In genomic region chr17:37046312-37047112, GRCm38 (mm10) we compare ENCODE assay signal across 8 mouse cellular contexts. TPM values are rescaled to one million over a fixed set of nuclear protein-coding genes. Genes with fewer than 3 reads are reported as not detected.
DNase-seq lines count a peak whose midpoint lies in the region; ATAC-seq and TF ChIP-seq lines count a peak whose summit lies in the region.

No protein-coding gene starts in this region.

- peak overlapping the region; percentile 44 for H3K27ac ChIP-seq in heart, adult 2 months
- no peak overlapping the region for H3K27ac ChIP-seq in kidney, adult 2 months (ENCODE audit: insufficient read depth, low read depth, low read length)
- peak overlapping the region; percentile 98 for H3K27ac ChIP-seq in midbrain, embryonic 16.5 days (ENCODE audit: low read length)
- H3K27ac ChIP-seq in thymus, adult 2 months (ENCODE audit: control insufficient read depth, insufficient read depth, low read length), result peak overlapping the region; percentile 54

- 0 out of 2 replicates have a peak, but pooled peaks cover 2% of the 10 kb centered on the region for H3K4me1 ChIP-seq in heart, adult 2 months (ENCODE audit: control insufficient read depth, insufficient read depth, low read length)
- no peaks in the 10 kb centered on the region; the same call in 1 of the 2 replicates for H3K4me1 ChIP-seq in kidney, adult 2 months (ENCODE audit: control insufficient read depth, insufficient read depth, low read length)
- peaks cover 27% of the 10 kb centered on the region for H3K4me1 ChIP-seq in midbrain, embryonic 16.5 days (ENCODE audit: control insufficient read depth, insufficient read depth, low read length)
- H3K4me1 ChIP-seq in thymus, adult 2 months (replicated peaks; ENCODE audit: control insufficient read depth, insufficient read depth, low read length), result peaks cover 30% of the 10 kb centered on the region

- 0 out of 2 replicates have a peak, but pooled peaks cover 2% of the 10 kb centered on the region for H3K27me3 ChIP-seq in heart, adult 2 months (ENCODE audit: control insufficient read depth, insufficient read depth, low read length)
- H3K27me3 ChIP-seq in kidney, adult 2 months (replicated peaks; ENCODE audit: control insufficient read depth, insufficient read depth, low read length), result no peaks in the 10 kb centered on the region
- no peaks in the 10 kb centered on the region for H3K27me3 ChIP-seq in midbrain, embryonic 16.5 days (ENCODE audit: control insufficient read depth, insufficient read depth, low read depth, low read length)
- H3K27me3 ChIP-seq in thymus, adult 2 months (ENCODE audit: control insufficient read depth, insufficient read depth, low read length), result peaks cover 7% of the 10 kb centered on the region

- intact Hi-C loops in heart, adult 2 months (cut with DNase I), result loop anchor here (2.0 to 5.0 kb wide), 4 partner anchors 50 to 209 kb away; partner anchors contain the start of genes Trim26, Trim40, Znrd1 and Znrd1as

- peak; percentile 50 for ATAC-seq in midbrain, embryonic 16.5 days

- no peak for TF ChIP-seq CTCF in heart, adult 2 months (IDR thresholded peaks at IDR 0.05)
- TF ChIP-seq CTCF in kidney, adult 2 months (conservative IDR thresholded peaks at IDR 0.05; ENCODE audit: insufficient read depth, insufficient read length, low read depth, low read length), result no peak
- TF ChIP-seq CTCF in thymus, adult 2 months (IDR thresholded peaks at IDR 0.05; ENCODE audit: borderline replicate concordance, control insufficient read depth, extremely low read depth, insufficient read depth, low read length, poor library complexity), result no peak

- no peaks in the 10 kb centered on the region for H3K9me3 ChIP-seq in midbrain, embryonic 16.5 days (replicated peaks; ENCODE audit: control insufficient read depth, low read length, poor library complexity, severe bottlenecking)

- H3K36me3 ChIP-seq in heart, adult 2 months (ENCODE audit: control insufficient read depth, insufficient read depth, low read length), result no peaks in the 10 kb centered on the region
- no peaks in the 10 kb centered on the region for H3K36me3 ChIP-seq in kidney, adult 2 months (ENCODE audit: control insufficient read depth, insufficient read depth, low read length)
- H3K36me3 ChIP-seq in midbrain, embryonic 16.5 days (ENCODE audit: control insufficient read depth, insufficient read depth, low read length), result no peaks in the 10 kb centered on the region
- no peaks in the 10 kb centered on the region for H3K36me3 ChIP-seq in thymus, adult 2 months (ENCODE audit: control insufficient read depth, insufficient read depth, low read length)

- H3K4me2 ChIP-seq in midbrain, embryonic 16.5 days (ENCODE audit: low read length), result peak overlapping the region; percentile 68

- peak overlapping the region; percentile 89 for H3K9ac ChIP-seq in heart, adult 2 months (ENCODE audit: low read depth, low read length)
- H3K9ac ChIP-seq in midbrain, embryonic 16.5 days (ENCODE audit: low read depth, low read length), result peak overlapping the region; percentile 100

- peak; percentile 79 for DNase-seq in 3134 (ENCODE audit: extremely low read depth, insufficient read length, low spot score)
- DNase-seq in NIH3T3 (ENCODE audit: low read depth), result peak; percentile 83
- peak; percentile 49 for DNase-seq in embryo, embryonic 10 days (ENCODE audit: low spot score)
- DNase-seq in heart, adult 2 months, result peak; percentile 75 to 76
- DNase-seq in kidney, adult 2 months, result peak; percentile 67
- DNase-seq in liver, result peak; percentile 48
- peak; percentile 76 for DNase-seq in thymus, adult 2 months

- H3K79me2 ChIP-seq in heart, adult 2 months (replicated peaks; ENCODE audit: control insufficient read depth, insufficient read depth, low read length), result no peaks in the 10 kb centered on the region

- TF ChIP-seq POLR2A in heart, adult 2 months (IDR thresholded peaks at IDR 0.05; ENCODE audit: insufficient read depth, low read depth, low read length), result no peak
- no peak for TF ChIP-seq POLR2A in kidney, adult 2 months (IDR thresholded peaks at IDR 0.05; ENCODE audit: low read depth, low read length)
- TF ChIP-seq POLR2A in thymus, adult 2 months (IDR thresholded peaks at IDR 0.05; ENCODE audit: control insufficient read depth, extremely low read depth, insufficient read depth, low read length, poor library complexity), result no peak

- WGBS in heart, adult 2 months, result 1% methylated on average over 46 of the region's 58 CpGs
- under 1% methylated on average over 58 of the region's 58 CpGs for WGBS in kidney, adult 2 months
- under 1% methylated on average over 27 of the region's 58 CpGs for WGBS in midbrain, embryonic 16.5 days
- WGBS in thymus, adult 2 months, result under 1% methylated on average over 56 of the region's 58 CpGs

- H3K4me3 ChIP-seq in heart, adult 2 months, result peak overlapping the region; percentile 70
- peak overlapping the region; percentile 72 for H3K4me3 ChIP-seq in kidney, adult 2 months (ENCODE audit: insufficient read depth, low read depth, low read length)
- H3K4me3 ChIP-seq in midbrain, embryonic 16.5 days (ENCODE audit: low read depth, low read length), result peak overlapping the region; percentile 91
- peak overlapping the region; percentile 88 for H3K4me3 ChIP-seq in thymus, adult 2 months (ENCODE audit: control insufficient read depth, insufficient read depth, low read length)

- no peak for TF ChIP-seq EP300 in heart, adult 2 months (IDR thresholded peaks at IDR 0.05; ENCODE audit: insufficient read depth, low read depth, low read length)

RNA-seq across cellular contexts. Expression of gene Gabbr1, which starts 0.7 kb away (rescaled TPM):
- 1 to 10 TPM; 6.5 to 6.7 TPM for total RNA-seq in heart, adult 2 months (2021)
- polyA plus RNA-seq in heart, adult 2 months (2012; rRNA removed), result 15.5 and 17.4 TPM in 2 replicates
- 21.0 TPM in 2 replicates for polyA plus RNA-seq in kidney, adult 2 months (2012; rRNA removed)
- 81.7 and 94.9 TPM in 2 replicates for polyA plus RNA-seq in midbrain, embryonic 16.5 days (2015; fragmentation: Nextera tagmentation; extraction: Ambion mirVana)
- polyA plus RNA-seq in thymus, adult 2 months (2012; rRNA removed), result 124 and 135 TPM in 2 replicates

RNA-seq across cellular contexts. Expression of gene Mog, which starts 23.3 kb away (rescaled TPM):
- total RNA-seq in heart, adult 2 months (2021), result not detected
- polyA plus RNA-seq in heart, adult 2 months (2012; rRNA removed), result 0.09 TPM in 1 of 2 replicates, not detected in the other
- polyA plus RNA-seq in kidney, adult 2 months (2012; rRNA removed), result not detected in 2 replicates
- polyA plus RNA-seq in midbrain, embryonic 16.5 days (2015; fragmentation: Nextera tagmentation; extraction: Ambion mirVana), result 2.0 and 3.2 TPM in 2 replicates
- polyA plus RNA-seq in thymus, adult 2 months (2012; rRNA removed), result not detected in 2 replicates

RNA-seq across cellular contexts. Expression of gene Olfr90, which starts 41.8 kb away (rescaled TPM):
- total RNA-seq in heart, adult 2 months (2021), result not detected
- polyA plus RNA-seq in heart, adult 2 months (2012; rRNA removed), result not detected in 2 replicates
- not detected in 2 replicates for polyA plus RNA-seq in kidney, adult 2 months (2012; rRNA removed)
- polyA plus RNA-seq in midbrain, embryonic 16.5 days (2015; fragmentation: Nextera tagmentation; extraction: Ambion mirVana), result not detected in 2 replicates
- polyA plus RNA-seq in thymus, adult 2 months (2012; rRNA removed), result not detected in 2 replicates

RNA-seq across cellular contexts. Expression of gene Zfp57, which starts 45.5 kb away (rescaled TPM):
- total RNA-seq in heart, adult 2 months (2021), result 1 to 10 TPM in 1 of 2 experiments, under 1 TPM in 1; 0.94 to 1.4 TPM
- 2.3 and 4.3 TPM in 2 replicates for polyA plus RNA-seq in heart, adult 2 months (2012; rRNA removed)
- polyA plus RNA-seq in kidney, adult 2 months (2012; rRNA removed), result 2.0 and 3.0 TPM in 2 replicates
- 280 and 312 TPM in 2 replicates for polyA plus RNA-seq in midbrain, embryonic 16.5 days (2015; fragmentation: Nextera tagmentation; extraction: Ambion mirVana)
- 0.94 and 1.1 TPM in 2 replicates for polyA plus RNA-seq in thymus, adult 2 months (2012; rRNA removed)

RNA-seq across cellular contexts. Expression of gene Olfr91, which starts 51.6 kb away (rescaled TPM):
- not detected for total RNA-seq in heart, adult 2 months (2021)
- not detected in 2 replicates for polyA plus RNA-seq in heart, adult 2 months (2012; rRNA removed)
- not detected in 2 replicates for polyA plus RNA-seq in kidney, adult 2 months (2012; rRNA removed)
- not detected in 2 replicates for polyA plus RNA-seq in midbrain, embryonic 16.5 days (2015; fragmentation: Nextera tagmentation; extraction: Ambion mirVana)
- not detected in 2 replicates for polyA plus RNA-seq in thymus, adult 2 months (2012; rRNA removed)
